Mouse (Mus musculus) c-Kit-positive CD71-positive TER-119-positive erythroid progenitor cells, embryonic 14.5 days (primary cell): ENCODE results near the gene Eif4h.

Source experiments
- DNase-seq: peaks from one replicate; pipeline ENCODE4 v3.0.0-alpha.2; 2013; ENCODE audit warnings: low spot score

Gene Eif4h

DNA sequence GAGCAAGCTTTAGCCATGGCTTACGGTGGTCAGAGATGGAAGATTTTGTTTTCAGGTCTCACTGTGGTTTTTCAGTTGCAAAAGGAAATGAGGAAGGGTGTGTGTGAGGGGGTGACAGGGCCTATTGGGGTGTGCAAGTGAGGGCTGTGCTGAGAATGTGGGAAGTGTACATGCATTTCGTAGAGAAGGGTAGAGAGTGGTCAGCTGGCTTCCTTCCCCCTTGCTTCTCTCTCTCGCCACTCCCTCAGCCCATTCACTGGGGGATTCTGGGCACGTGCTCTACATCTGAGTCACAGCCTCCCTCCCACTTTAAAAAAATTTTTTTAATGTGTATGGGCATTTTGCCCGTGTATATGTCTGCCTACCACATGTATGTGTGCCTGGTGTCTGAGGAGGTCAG lies 32.2 kb downstream of the Eif4h start:
- no peak for DNase-seq

DNA sequence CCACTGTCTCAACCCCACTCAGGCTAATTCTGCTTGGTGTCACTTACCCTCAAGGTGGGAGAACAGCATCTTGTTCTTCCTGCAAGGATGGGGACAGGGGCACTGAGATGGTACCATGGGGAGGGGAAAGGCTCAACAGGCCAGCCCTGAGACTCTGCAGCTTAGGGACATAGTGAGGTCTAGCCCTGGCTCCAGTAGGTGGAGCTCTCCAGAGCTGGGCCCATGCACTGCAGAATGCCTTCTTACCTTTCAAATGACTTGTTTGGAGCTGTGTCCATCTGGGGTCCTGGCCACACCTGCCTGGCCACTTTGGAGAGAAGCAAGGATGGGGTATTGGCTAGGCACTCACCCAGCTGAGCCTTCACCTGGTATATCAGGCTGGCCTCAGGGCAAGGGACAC lies 33.0 kb downstream of the Eif4h start:
- no peak for DNase-seq

DNA sequence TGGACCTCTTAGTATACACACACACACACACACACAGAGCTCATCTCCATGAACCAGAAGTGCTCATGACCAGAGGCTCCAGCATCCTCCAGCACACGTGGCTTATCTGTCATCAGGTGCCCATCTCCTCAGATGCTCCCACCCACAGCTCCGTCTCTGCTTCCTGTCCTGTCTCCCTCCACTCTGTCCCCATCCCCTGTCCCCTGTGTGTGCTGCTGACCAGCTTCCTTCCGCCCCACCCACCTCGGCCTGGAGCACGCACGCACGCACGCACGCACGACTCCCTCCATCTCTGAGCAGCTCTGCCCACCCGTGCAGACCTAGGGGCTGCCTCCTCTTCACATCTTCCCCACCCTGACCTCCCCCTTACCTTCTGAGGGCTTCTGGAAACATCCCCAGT lies 34.9 kb downstream of the Eif4h start:
- DNase-seq = no peak

DNA sequence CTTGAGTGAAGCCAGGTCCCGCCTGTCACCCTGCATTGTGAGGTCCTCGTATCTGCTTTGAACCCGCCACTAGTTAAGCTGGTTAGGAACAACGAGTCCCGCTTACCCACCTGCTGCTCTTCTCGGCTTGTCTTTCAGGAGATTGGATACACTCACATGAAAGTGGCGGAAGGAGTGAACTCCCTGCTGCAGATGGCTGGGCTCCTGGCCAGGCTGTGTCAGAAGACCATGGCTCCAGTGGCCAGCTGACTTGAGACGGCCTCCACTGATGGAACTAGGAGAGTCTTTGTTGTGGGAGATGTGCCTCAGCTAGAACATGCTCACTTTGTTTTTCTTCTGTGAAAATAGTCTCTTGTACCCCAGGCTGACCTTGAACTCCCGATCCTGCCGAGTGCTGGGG lies 41.6 kb downstream of the Eif4h start:
- no peak for DNase-seq

DNA sequence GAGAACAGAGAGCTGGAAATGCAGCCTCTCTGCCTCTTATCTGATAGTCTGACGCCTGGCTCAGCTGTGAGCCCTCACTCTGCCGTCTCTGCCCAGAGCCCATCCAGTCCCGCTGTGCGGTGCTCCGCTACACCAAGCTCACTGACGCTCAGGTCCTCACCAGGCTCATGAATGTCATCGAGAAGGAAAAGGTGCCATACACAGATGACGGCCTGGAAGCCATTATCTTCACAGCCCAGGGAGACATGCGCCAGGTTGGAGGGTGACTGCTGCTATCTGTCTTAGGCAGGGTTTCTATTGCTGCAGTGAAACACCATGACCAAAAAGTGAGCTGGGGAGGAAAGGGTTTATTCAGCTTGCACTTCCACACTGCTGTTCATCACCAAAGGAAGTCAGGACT lies 46.2 kb downstream of the Eif4h start:
- DNase-seq = peak; percentile 74

DNA sequence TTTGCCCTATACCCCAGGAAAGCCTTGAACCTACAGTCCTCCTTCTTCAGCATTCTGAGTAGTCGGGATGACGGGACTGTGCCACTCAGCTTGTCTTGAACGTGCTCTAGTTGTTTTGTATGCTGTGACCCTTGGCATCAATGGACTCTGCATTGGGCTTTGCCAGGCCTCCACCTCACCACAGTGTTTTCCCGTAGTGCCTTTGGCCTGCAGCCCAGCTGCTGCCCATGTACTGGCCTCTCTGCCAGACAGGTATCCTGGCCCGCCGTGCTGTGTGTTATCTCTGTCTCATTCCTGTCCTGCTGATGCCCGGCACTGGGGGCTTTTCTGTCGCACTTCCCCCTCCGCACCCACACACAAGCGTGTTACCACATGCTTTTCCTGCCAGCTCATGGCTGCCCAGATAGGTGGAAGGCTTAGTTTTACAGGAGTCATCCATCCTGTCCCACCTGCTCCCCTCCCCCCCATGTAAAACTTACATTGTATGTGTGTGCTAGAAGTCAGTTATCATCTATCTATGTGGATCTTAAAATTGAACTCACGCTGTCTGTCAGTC lies 47.2 kb downstream of the Eif4h start:
- no peak for DNase-seq

DNA sequence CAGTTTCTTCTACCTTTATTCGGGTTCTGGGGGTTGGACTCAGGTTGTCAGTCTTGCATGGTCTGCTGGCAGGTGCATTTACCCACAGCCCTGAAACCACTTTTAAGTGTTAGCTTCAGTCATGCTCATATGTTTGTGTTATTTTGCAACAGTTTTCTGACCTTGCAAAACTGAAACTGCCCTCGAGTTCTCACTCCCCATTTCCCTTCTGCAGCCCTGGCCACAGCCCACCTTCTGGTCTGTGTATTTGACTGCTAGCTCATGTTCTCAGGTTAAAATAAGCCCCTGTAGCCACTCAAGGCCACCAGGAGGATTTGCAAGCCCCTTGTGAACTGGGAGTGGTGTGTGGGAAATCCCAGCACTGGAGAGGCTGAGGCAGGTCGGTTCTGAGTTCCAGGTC lies 49.4 kb downstream of the Eif4h start:
- DNase-seq = no peak

DNA sequence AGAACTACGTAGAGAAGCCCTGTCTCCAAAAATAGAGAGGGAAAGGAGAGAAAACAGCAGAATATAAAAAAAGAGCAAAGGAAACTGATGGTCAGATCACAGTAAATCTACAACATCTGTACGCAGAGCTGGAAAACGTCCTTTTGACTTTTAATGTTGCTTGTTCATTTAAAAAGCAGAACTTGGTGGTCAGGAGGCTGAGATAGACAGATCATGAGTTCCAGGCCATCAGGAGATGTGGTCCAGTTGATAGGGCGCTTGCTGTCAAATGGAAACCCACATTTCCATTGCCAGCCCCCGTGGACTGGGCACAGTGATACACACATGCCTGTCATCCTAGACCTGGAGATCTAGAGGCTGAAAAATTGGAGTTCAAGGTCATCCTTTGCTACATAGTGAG lies 54.5 kb downstream of the Eif4h start:
- DNase-seq = no peak

DNA sequence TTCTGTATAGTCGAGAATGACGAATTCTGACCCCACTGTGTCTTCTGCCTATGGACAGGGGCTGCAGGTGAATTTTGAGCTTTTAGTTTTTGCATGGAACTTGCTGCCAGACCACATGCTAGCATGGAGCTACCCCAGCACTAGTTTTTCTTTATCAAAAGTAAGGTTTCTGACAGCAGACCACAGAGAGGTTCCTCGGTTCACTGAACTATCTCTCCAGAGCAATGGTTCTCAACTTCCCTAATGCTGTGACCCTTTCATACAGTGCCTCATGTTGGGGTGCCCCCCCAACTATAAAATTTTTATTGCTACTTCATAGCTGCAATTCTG lies 55.4 kb downstream of the Eif4h start:
- no peak for DNase-seq

DNA sequence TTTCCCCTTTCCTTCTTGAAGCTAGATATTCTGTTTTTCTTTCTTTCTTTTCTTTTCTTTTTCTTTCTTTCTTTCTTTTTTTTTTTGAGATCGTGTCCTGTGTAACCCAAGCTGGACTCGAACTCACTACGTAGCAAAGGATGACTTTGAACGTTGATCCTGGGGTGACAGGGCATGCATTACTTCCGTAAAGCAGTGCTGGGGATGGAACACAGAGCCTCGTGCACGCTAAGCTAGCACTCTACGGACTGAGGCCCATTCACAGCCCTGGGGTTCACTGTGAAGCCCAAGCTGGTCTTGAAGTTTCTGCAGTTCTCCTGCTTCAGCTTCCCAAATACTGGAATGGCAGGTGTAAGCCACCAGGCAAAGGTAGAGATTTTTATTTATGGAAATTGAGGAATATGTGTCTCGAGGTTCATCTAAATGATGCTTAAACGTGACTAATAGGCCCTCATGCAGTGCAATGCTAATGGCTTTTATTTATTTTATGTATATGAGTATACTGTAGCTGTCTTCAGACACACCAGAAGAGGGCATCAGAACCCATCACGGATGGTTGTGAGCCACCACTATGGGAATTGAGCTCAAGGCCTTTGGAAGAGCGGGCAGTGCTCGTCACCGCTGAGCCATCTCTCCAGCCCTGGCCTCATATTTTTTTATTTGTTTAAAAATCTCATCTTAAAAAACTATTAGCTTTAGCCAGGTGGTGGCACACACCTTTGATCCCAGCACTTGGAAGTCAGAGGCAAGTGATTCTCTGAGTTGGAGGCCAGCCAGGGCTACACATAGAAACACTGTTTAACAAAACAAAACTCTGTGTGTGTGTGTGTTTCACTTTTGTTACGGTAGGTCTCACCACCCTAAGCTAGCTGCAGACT lies 56.0 kb downstream of the Eif4h start:
- DNase-seq = peak; percentile 16

DNA sequence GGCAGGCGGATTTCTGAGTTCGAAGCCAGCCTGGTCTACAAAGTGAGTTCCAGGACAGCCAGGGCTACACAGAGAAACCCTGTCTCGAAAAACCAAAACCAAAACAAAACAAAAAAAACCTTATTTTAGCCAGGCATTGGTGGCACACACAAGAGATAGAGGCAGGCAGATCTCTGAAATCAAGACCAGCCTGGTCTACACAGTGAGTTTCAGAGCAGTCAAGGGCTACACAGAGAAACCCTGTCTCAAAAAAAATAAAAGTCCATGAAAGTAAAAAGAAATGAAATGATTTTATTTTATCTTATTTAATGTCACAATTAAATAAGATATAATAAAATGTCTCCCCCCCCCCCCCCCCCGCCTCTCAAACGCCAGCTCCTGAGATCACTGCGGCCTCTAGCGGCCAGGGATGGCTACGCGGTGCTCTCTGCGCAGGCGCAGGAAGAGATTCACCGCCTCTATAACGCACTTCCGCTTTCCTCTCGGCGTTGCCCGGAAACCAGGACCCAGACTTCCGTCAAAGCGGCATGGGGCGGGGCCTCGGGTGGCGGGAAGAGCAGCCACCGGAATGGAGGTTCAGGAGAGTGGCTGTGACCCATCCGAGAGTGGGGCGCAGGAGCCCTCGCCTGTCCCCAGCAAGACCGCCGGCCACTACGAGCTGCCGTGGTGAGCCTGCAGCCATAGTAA lies 56.9 kb downstream of the Eif4h start:
- DNase-seq = peak; percentile 98

DNA sequence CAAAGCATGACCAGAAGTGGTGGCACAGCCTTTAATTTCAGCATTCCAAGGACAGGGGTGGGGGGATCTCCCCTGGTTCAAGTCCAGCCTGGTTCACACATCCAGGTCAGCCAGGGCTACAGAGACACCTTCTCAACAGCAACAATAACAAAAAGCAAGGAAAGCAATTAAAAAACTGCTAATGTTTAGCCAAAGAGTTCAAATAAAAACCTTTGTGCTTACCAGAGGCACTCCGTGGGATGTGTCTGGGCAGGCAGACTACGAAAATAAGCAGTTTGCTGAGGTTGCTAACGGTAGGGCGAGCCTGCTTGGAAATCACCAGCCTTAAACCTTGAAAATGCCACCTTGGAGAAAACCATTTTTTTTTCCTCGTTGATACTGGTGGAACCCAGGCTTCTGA lies 58.1 kb downstream of the Eif4h start, which contains the start of gene Rfc2:
Gene Rfc2, plus strand, starts transcription at position 221 of the 400 bp plus-strand sequence.
- no peak for DNase-seq

DNA sequence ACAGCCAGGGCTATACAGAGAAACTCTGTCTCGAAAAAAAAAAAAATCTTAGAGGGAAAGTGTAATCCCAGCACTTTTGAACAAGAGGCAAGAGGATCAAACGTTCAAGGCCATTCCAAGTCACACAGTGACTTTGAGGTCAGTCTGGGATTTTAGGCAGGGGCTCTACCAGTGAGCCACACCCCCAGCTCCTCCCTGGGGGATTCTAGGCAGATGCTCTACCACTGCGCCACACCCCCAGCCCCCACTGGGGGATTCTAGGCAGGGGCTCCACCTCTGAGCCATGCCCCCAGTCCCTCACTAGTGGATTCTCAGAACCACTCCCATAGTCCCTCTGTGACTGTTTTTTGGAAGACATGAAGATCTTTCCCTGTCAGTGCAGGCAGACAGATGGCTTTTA lies 60.2 kb downstream of the Eif4h start:
- DNase-seq = no peak

DNA sequence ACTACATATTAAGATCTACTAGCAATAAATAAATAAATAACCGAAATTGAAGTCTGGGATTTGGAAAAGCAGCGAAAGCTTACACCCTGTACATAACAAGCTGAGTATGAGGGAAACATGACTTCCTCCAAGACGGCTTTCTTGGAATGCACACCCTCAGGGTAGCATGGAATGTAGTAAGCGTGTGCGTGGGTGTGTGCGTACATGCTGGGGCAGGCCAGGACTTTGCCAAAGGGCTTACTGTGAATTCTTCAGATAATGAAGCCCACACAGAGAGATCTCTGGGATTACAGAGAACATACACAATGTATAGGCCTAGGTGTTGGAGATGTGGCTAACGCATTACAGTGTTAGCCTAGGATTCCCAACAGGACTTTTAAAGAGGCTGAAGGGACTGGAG lies 61.8 kb downstream of the Eif4h start:
- no peak for DNase-seq

DNA sequence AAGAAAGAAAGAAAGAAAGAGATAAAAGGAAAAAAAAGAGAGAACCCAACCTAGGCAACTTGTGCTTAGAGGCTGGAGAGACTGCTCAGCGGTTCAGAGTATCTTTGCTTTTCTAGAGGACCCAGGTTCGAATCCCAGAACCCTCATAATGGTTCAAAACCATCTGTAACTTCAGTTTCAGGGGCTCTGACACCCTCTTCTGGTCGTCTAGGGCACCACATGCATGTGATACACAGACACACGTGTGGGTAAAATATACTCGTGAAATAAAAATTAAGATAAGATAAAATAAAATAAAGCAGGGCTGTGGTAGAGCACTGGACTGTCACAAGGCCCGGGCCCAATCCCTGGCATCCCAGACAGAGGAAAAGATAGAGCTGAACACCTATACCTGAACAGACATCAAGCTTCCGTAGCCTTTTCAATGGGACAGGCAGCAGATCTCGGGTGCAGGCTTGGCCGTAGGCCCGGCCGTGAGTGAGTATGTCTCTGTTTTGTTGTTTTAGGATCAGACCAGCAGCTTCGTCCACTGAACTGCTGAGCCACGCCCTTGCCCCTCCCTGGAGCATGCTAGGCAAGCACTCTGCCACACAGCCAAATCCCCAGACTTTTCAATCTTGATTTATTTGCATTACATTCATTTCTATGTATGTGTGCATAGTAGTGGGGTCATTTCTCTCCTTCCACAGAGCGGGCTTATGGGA lies 62.6 kb downstream of the Eif4h start:
- DNase-seq = no peak

DNA sequence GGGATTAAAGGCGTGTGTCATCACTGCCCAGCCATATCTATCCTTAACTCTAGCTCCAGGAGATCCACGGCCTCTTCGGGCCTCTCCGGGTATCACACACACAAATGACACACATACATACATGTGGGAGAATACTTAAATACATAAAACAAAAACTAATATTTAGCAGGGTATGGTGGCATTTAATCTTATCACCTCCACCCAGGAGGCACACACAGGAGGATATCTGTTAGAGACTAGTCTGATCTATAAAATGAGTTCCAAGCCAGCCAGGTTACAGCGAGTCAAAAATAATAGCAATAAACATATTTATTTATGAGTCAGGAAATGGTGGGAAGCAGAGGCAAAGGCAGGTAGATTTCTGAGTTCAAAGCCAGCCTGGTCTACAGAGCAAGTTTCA lies 63.5 kb downstream of the Eif4h start:
- DNase-seq = no peak

DNA sequence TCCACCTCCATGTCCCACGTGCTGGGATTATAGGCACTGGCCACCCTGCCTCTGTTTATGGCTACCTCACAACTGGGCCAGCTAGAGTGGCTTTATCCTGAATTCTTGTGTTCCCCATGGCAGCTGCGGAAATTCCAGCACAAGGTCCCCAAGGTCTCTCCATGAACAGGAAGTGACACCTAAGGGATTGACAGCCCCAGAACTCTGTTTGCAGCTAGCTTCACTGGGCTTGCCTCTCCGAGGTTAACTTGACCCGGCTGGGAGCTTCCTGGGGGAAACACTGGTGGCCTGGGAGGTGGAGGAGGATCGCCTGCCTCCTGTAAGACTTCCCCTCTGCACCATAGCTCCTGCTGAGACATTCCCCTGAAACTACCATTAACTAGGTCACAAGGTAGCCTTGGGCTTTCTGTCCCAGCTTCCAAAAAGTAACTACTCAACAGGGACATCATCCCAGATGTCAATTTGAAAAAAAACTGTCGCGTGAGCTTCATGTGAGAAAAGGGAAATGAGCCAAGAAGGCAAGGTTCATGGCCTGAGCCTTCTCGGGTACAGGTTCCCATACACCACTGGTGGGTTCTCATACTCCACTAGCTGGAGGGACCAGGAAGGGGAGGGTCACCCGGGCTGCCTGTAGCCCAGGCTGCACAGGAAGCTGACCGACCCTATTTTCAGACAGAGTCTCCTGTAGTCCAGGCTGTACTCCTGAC lies 66.6 kb downstream of the Eif4h start:
- DNase-seq = no peak

DNA sequence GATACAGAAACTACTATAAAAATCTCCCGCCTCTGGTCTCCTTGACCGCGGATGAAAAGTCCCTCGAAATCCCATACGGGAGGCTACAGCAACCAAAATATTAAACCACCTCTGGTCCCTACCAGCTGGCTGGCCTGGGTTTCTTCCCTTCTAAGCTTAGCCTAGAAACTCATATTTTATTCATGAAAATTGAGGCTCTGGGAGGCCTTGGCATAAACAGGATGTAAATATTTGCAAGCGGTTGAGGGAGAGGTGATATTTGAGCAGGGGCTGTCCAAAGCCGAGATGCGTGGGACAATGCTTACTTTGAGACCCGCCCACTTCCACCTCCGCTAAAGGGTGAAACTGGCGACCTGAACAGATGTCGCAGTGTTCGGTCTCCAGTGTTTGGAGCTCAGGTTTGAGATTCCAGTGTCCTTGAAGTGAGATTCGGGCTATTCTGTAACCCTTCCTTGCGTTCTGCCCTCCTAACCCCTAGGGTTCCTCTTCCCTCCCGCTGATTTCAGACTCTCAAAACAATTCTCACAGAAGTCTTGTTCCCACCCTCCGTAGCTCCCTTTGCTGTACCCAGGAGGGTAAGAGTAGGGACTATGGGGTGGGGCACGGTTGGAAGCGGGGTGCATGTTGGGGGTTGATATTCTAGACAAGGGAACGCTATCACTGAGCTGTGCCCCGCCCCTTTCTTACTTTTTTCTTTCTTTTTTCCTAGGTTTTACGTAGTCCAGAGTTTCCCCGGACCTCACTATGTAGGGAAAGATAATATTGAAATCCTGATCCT lies 67.4 kb downstream of the Eif4h start:
- DNase-seq = no peak
